Mouse (Mus musculus) liver, embryonic 14.5 days (tissue): ENCODE measurements around the gene Neurl1b.

ENCODE experiments used
- CTCF ChIP-seq: IDR thresholded peaks from 2 replicates; pipeline ENCODE4 v1.5.1; 2016; ENCODE audit warnings: antibody characterized with exemption, low read depth, control low read depth
- EP300 ChIP-seq: IDR thresholded peaks from 2 replicates; pipeline ENCODE4 v1.6.1; 2016; ENCODE audit warnings: antibody characterized with exemption, low read depth

- TF ChIP-seq CTCF (no peak), EP300 (no peak)
Measured at GRCm38 (mm10) chr17:26420491-26421247, 6.0 kb downstream of the Neurl1b start.
